Mouse (Mus musculus): Measurements from ENCODE around the gene Rcan2. TPM values are rescaled to one million over a fixed set of nuclear protein-coding genes. Genes with fewer than 3 reads are reported as not detected.
A peak's percentile ranks its signal among the peaks of the same experiment; 100 is the strongest.

The Rcan2 gene
- polyA plus RNA-seq, 2 experiments, result 0.57 to 0.59 TPM

- H3K9me3 ChIP-seq (ENCODE audit: control insufficient read depth, low read length), result no peaks in the 10 kb centered on the region
- H3K27me3 ChIP-seq (ENCODE audit: control insufficient read depth, insufficient read depth, low read length), result no peaks in the 10 kb centered on the region
- H3K36me3 ChIP-seq (replicated peaks; ENCODE audit: control insufficient read depth, insufficient read depth, low read depth), result no peaks in the 10 kb centered on the region
- no peak overlapping the region for H3K4me2 ChIP-seq (ENCODE audit: low read depth)
- no peak overlapping the region for H3K27ac ChIP-seq
- DNase-seq (ENCODE audit: low read depth in 3 of 3, low spot score in 3 of 3) (no peak), ATAC-seq (ENCODE audit: insufficient read depth) (peak; percentile 74)
- no peak overlapping the region for H3K4me3 ChIP-seq (ENCODE audit: insufficient read depth in 1 of 2, low read depth in 2 of 2, low read length in 2 of 2)
- TF ChIP-seq EP300 (IDR thresholded peaks at IDR 0.05; ENCODE audit: low read depth) (peak; percentile 25; the same call in 1 of the 2 replicates), CTCF (IDR thresholded peaks at IDR 0.05; ENCODE audit: low read depth) (no peak)
- peaks cover 5 to 10% of the 10 kb centered on the region in 2 experiments for H3K4me1 ChIP-seq (replicated peaks; ENCODE audit: control insufficient read depth in 2 of 2, insufficient read depth in 2 of 2, low read length in 1 of 2)
- no peak overlapping the region for H3K9ac ChIP-seq (replicated peaks)
- WGBS (ENCODE audit: insufficient replicate concordance), result 0% methylated on average over 1 of the region's 1 CpGs
Observed at GRCm38 (mm10) chr17:43900133-43900532, 99.0 kb downstream of the Rcan2 start.

DNA sequence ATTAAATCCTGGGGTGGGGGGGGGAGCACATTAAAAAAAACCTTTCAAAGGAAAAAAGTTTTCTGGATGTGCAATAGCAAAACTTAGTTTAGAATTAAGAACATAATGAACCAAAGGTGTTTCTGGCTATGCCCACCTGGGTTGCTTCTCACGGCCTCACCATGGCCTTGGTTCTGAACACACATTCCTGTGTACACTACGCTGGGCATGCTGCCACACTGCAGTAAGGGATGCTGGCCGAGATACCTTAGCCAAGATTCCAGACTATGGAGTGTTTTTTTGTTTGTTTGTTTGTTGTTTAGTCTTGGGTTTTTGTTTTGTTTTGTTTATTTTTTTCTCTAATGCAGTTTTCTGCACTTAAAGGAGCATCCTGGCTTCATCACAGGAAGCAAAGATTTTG lies 100.3 kb downstream of the Rcan2 start:
- Histone ChIP-seq H3K4me2 (ENCODE audit: low read depth) (no peak overlapping the region), H3K4me3 (ENCODE audit: insufficient read depth in 1 of 2, low read depth in 2 of 2, low read length in 2 of 2) (no peak overlapping the region), H3K9ac (replicated peaks) (no peak overlapping the region), H3K4me1 (replicated peaks; ENCODE audit: control insufficient read depth in 2 of 2, insufficient read depth in 2 of 2, low read length in 1 of 2) (peaks cover 5 to 12% of the 10 kb centered on the region in 2 experiments), H3K9me3 (ENCODE audit: control insufficient read depth, low read length) (no peaks in the 10 kb centered on the region), H3K27ac (no peak overlapping the region), H3K27me3 (ENCODE audit: control insufficient read depth, insufficient read depth, low read length) (no peaks in the 10 kb centered on the region), H3K36me3 (replicated peaks; ENCODE audit: control insufficient read depth, insufficient read depth, low read depth) (no peaks in the 10 kb centered on the region)
- 71% methylated on average over 3 of the region's 3 CpGs for WGBS (ENCODE audit: insufficient replicate concordance)
- TF ChIP-seq EP300 (IDR thresholded peaks at IDR 0.05; ENCODE audit: low read depth), result no peak
- TF ChIP-seq CTCF (IDR thresholded peaks at IDR 0.05; ENCODE audit: low read depth), result no peak
- no peak for DNase-seq (ENCODE audit: low read depth in 3 of 3, low spot score in 3 of 3)
- ATAC-seq (ENCODE audit: insufficient read depth), result no peak

- ATAC-seq (ENCODE audit: insufficient read depth), result no peak
- no peak for DNase-seq (ENCODE audit: low read depth in 3 of 3, low spot score in 3 of 3)
- Histone ChIP-seq H3K4me1 (replicated peaks; ENCODE audit: control insufficient read depth in 2 of 2, insufficient read depth in 2 of 2, low read length in 1 of 2) (peaks cover 0 to 12% of the 10 kb centered on the region in 2 experiments; a peak in 2 of 4 replicates), H3K27ac (no peak overlapping the region), H3K4me2 (ENCODE audit: low read depth) (no peak overlapping the region), H3K36me3 (replicated peaks; ENCODE audit: control insufficient read depth, insufficient read depth, low read depth) (no peaks in the 10 kb centered on the region), H3K9ac (replicated peaks) (no peak overlapping the region), H3K9me3 (ENCODE audit: control insufficient read depth, low read length) (no peaks in the 10 kb centered on the region), H3K4me3 (ENCODE audit: insufficient read depth in 1 of 2, low read depth in 2 of 2, low read length in 2 of 2) (no peak overlapping the region), H3K27me3 (ENCODE audit: control insufficient read depth, insufficient read depth, low read length) (no peaks in the 10 kb centered on the region)
- WGBS (ENCODE audit: insufficient replicate concordance), result 59% methylated on average over 9 of the region's 9 CpGs
- no peak for TF ChIP-seq CTCF (IDR thresholded peaks at IDR 0.05; ENCODE audit: low read depth)
- no peak for TF ChIP-seq EP300 (IDR thresholded peaks at IDR 0.05; ENCODE audit: low read depth)
Observed at GRCm38 (mm10) chr17:43903807-43904771, 102.9 kb downstream of the Rcan2 start.

GRCm38 (mm10) chr17:43904896-43905295 lies 103.7 kb downstream of the Rcan2 start:
- H3K9ac ChIP-seq (replicated peaks), result no peak overlapping the region
- no peaks in the 10 kb centered on the region for H3K27me3 ChIP-seq (ENCODE audit: control insufficient read depth, insufficient read depth, low read length)
- ATAC-seq (ENCODE audit: insufficient read depth) (no peak), DNase-seq (ENCODE audit: low read depth in 3 of 3, low spot score in 3 of 3) (no peak)
- H3K4me2 ChIP-seq (ENCODE audit: low read depth), result no peak overlapping the region
- no peak for TF ChIP-seq EP300 (IDR thresholded peaks at IDR 0.05; ENCODE audit: low read depth)
- TF ChIP-seq CTCF (IDR thresholded peaks at IDR 0.05; ENCODE audit: low read depth), result no peak
- H3K4me3 ChIP-seq (ENCODE audit: insufficient read depth in 1 of 2, low read depth in 2 of 2, low read length in 2 of 2), result no peak overlapping the region
- peaks cover 0 to 8% of the 10 kb centered on the region in 2 experiments; a peak in 2 of 4 replicates for H3K4me1 ChIP-seq (replicated peaks; ENCODE audit: control insufficient read depth in 2 of 2, insufficient read depth in 2 of 2, low read length in 1 of 2)
- H3K27ac ChIP-seq, result no peak overlapping the region
- no peaks in the 10 kb centered on the region for H3K9me3 ChIP-seq (ENCODE audit: control insufficient read depth, low read length)
- WGBS (ENCODE audit: insufficient replicate concordance), result 84% methylated on average over 7 of the region's 7 CpGs
- H3K36me3 ChIP-seq (replicated peaks; ENCODE audit: control insufficient read depth, insufficient read depth, low read depth), result no peaks in the 10 kb centered on the region

DNA sequence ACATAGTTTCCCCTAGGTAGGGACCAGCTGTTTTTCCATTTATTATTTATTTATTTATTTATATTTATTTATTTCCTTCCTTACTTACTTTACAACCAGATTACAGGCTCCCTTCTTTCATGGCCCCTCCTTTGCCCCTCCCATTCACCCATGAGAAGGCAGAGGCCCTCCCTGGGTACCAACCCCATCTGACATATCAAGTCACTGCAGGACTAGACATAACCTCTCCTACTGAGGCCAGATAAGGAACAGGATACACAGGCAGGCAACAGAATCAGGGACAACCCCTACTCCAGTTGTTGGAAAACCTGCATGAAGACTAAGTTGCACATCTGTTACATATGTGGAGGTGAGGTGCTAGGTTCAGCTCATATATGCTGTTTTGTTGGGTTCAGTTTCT lies 105.6 kb downstream of the Rcan2 start:
- no peak for DNase-seq (ENCODE audit: low read depth in 3 of 3, low spot score in 3 of 3)

More for the DNA sequence above, 105.6 kb downstream of the Rcan2 start:
- TF ChIP-seq CTCF (IDR thresholded peaks at IDR 0.05; ENCODE audit: low read depth), result no peak
- TF ChIP-seq EP300 (IDR thresholded peaks at IDR 0.05; ENCODE audit: low read depth), result peak; percentile 45
- Histone ChIP-seq H3K4me1 (replicated peaks; ENCODE audit: control insufficient read depth in 2 of 2, insufficient read depth in 2 of 2, low read length in 1 of 2) (peaks cover 0 to 2% of the 10 kb centered on the region in 2 experiments; a peak in 1 of 4 replicates), H3K9ac (replicated peaks) (no peak overlapping the region), H3K27ac (no peak overlapping the region), H3K27me3 (ENCODE audit: control insufficient read depth, insufficient read depth, low read length) (no peaks in the 10 kb centered on the region), H3K9me3 (ENCODE audit: control insufficient read depth, low read length) (no peaks in the 10 kb centered on the region), H3K4me2 (ENCODE audit: low read depth) (no peak overlapping the region), H3K36me3 (replicated peaks; ENCODE audit: control insufficient read depth, insufficient read depth, low read depth) (no peaks in the 10 kb centered on the region), H3K4me3 (ENCODE audit: insufficient read depth in 1 of 2, low read depth in 2 of 2, low read length in 2 of 2) (no peak overlapping the region)
- peak; percentile 61; the same call in 1 of the 2 replicates for ATAC-seq (ENCODE audit: insufficient read depth)
